Mouse (Mus musculus): ENCODE measurements around the gene Tor1aip1. TPM values are rescaled to one million over a fixed set of nuclear protein-coding genes. Genes with fewer than 3 reads are reported as not detected.
A peak's percentile ranks its signal among the peaks of the same experiment; 100 is the strongest.

Tor1aip1 gene
- 10 to 100 TPM; 55.1 to 56.3 TPM for total RNA-seq (2021)

GRCm38 (mm10) chr1:156035930-156036737, at the start of gene Tor1aip1:
Gene Tor1aip1 (minus strand): TSS chr1:156036480.
- DNase-seq = peak; percentile 99

- peak; percentile 37 for DNase-seq
Observed at GRCm38 (mm10) chr1:156085770-156086169, 49.5 kb upstream of the Tor1aip1 start.

- DNase-seq = no peak
Observed at GRCm38 (mm10) chr1:156084603-156085002, 48.3 kb upstream of the Tor1aip1 start.

- no peak for DNase-seq
Observed at GRCm38 (mm10) chr1:156077655-156078054, 41.4 kb upstream of the Tor1aip1 start.

GRCm38 (mm10) chr1:156076474-156076873, 40.2 kb upstream of the Tor1aip1 start:
- no peak for DNase-seq

GRCm38 (mm10) chr1:156074575-156074974, 38.3 kb upstream of the Tor1aip1 start:
- peak; percentile 38 for DNase-seq

GRCm38 (mm10) chr1:156073169-156073821, 37.0 kb upstream of the Tor1aip1 start:
- DNase-seq = no peak

- no peak for DNase-seq
Observed at GRCm38 (mm10) chr1:156070106-156070505, 33.8 kb upstream of the Tor1aip1 start.

GRCm38 (mm10) chr1:156066133-156066532, 29.9 kb upstream of the Tor1aip1 start:
- DNase-seq = no peak

- DNase-seq = no peak
Observed at GRCm38 (mm10) chr1:156062193-156062592, 25.9 kb upstream of the Tor1aip1 start.

GRCm38 (mm10) chr1:156058207-156058606, 21.9 kb upstream of the Tor1aip1 start:
- DNase-seq = no peak

- no peak for DNase-seq
Observed at GRCm38 (mm10) chr1:156046688-156047087, 10.4 kb upstream of the Tor1aip1 start.

- DNase-seq = no peak
Observed at GRCm38 (mm10) chr1:156044211-156044611, 7.9 kb upstream of the Tor1aip1 start.

- DNase-seq = peak; percentile 50
Observed at GRCm38 (mm10) chr1:156043027-156043426, 6.7 kb upstream of the Tor1aip1 start.

GRCm38 (mm10) chr1:156042481-156042880, 6.2 kb upstream of the Tor1aip1 start:
- no peak for DNase-seq

GRCm38 (mm10) chr1:156041451-156042241, 5.4 kb upstream of the Tor1aip1 start:
- no peak for DNase-seq

GRCm38 (mm10) chr1:156040731-156041401, 4.6 kb upstream of the Tor1aip1 start:
- DNase-seq = peak; percentile 92

GRCm38 (mm10) chr1:156039989-156040388, 3.7 kb upstream of the Tor1aip1 start:
- peak; percentile 12 for DNase-seq

- DNase-seq = peak; percentile 25
Observed at GRCm38 (mm10) chr1:156037144-156037583, 884 bp upstream of the Tor1aip1 start.

- DNase-seq = peak; percentile 86
Observed at GRCm38 (mm10) chr1:156035269-156035929, 881 bp downstream of the Tor1aip1 start, which contains the start of gene Tor1aip2. Gene Tor1aip2 (plus strand): TSS chr1:156035403.

- DNase-seq = no peak
Observed at GRCm38 (mm10) chr1:156034661-156035060, 1.6 kb downstream of the Tor1aip1 start.

GRCm38 (mm10) chr1:156033921-156034320, 2.4 kb downstream of the Tor1aip1 start:
- DNase-seq = no peak

All from heart, postnatal 4 days (tissue).